Mouse (Mus musculus): ENCODE measurements around the gene Gm49361. TPM values are rescaled to one million over a fixed set of nuclear protein-coding genes. Genes with fewer than 3 reads are reported as not detected.
A peak's percentile ranks its signal among the peaks of the same experiment; 100 is the strongest.

The Gm49361 gene
- total and polyA plus RNA-seq, 3 experiments: not detected

- in situ Hi-C loops (cut with MboI; ENCODE audit: low pct_ligation_motif_present, low pct_unique_long_range_greater_than_20kb, low sequenced_read_pairs): no loop called here
- Histone ChIP-seq H3K4me2 (ENCODE audit: insufficient read depth, low read depth, poor library complexity, severe bottlenecking) (no peak overlapping the region), H3K4me3 (replicated peaks in 1 of 3; ENCODE audit: low read depth in 2 of 3, low read length in 2 of 3, poor library complexity in 1 of 3) (no peak overlapping the region), H3K9ac (ENCODE audit: insufficient read depth, low read depth) (no peak overlapping the region), H3K27me3 (replicated peaks) (peaks cover 2% of the 10 kb centered on the region), H3K27ac (ENCODE audit: insufficient read depth, low read depth) (no peak overlapping the region), H3K9me3 (replicated peaks; ENCODE audit: low read length) (no peaks in the 10 kb centered on the region), H3K36me3 (replicated peaks in 1 of 2; ENCODE audit: control insufficient read depth in 1 of 2, insufficient read depth in 1 of 2, low read length in 1 of 2) (no peaks in the 10 kb centered on the region), H3K4me1 (ENCODE audit: control insufficient read depth in 1 of 2, insufficient read depth in 2 of 2) (no peaks in the 10 kb centered on the region), H3K79me2 (replicated peaks; ENCODE audit: control insufficient read depth, extremely low read depth, insufficient read depth, poor library complexity, severe bottlenecking) (no peaks in the 10 kb centered on the region)
- TF ChIP-seq BHLHE40 (IDR thresholded peaks at IDR 0.05; ENCODE audit: low read depth, low read length) (no peak), MAFK (IDR thresholded peaks at IDR 0.05; ENCODE audit: insufficient replicate concordance, low read length) (peak; percentile 85)
- no peak for DNase-seq (ENCODE audit: extremely low read depth)
- dilution Hi-C loops (cut with MboI; ENCODE audit: extremely low pct_ligation_motif_present, extremely low pct_unique_long_range_greater_than_20kb, low sequenced_read_pairs): no loop called here
These were observed 43.4 kb upstream of the Gm49361 start for GRCm38 (mm10) chr14:57789311-57789710.

DNA sequence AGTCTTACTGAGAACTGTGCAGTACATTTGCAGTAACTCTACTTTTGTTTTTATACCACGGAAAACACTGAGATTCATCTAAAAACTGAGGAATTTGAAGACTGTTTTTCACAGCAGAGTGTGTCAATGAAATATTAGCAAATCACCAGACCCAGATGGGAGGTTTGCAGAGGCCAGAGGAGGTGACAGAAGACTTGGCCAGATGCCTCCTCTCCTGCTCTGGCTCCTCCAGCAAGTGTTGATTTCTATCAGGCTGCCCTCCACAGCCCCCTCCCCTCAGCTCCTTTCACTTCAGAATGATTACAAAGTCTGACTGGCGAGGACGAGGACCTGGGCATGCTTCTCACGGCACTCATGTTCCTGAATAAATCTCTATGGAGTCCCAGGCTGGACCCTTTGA lies 41.5 kb upstream of the Gm49361 start:
- in situ Hi-C loops (cut with MboI; ENCODE audit: low pct_ligation_motif_present, low pct_unique_long_range_greater_than_20kb, low sequenced_read_pairs): no loop called here
- no peaks in the 10 kb centered on the region for H3K36me3 ChIP-seq (replicated peaks in 1 of 2; ENCODE audit: control insufficient read depth in 1 of 2, insufficient read depth in 1 of 2, low read length in 1 of 2)
- no peak overlapping the region for H3K27ac ChIP-seq (ENCODE audit: insufficient read depth, low read depth)
- dilution Hi-C loops (cut with MboI; ENCODE audit: extremely low pct_ligation_motif_present, extremely low pct_unique_long_range_greater_than_20kb, low sequenced_read_pairs): no loop called here
- no peak for TF ChIP-seq UBTF (IDR thresholded peaks at IDR 0.05; ENCODE audit: low read depth, low read length)
- TF ChIP-seq MAFK (IDR thresholded peaks at IDR 0.05; ENCODE audit: insufficient replicate concordance, low read length): no peak
- TF ChIP-seq MEF2A (IDR thresholded peaks at IDR 0.05; ENCODE audit: borderline replicate concordance, low read depth, low read length): no peak
- TF ChIP-seq RCOR1 (conservative IDR thresholded peaks at IDR 0.05; ENCODE audit: low read depth, low read length): no peak
- TF ChIP-seq ZMIZ1 (IDR thresholded peaks at IDR 0.05; ENCODE audit: low read depth, low read length): no peak
- TF ChIP-seq USF2 (conservative IDR thresholded peaks at IDR 0.05; ENCODE audit: low read depth, low read length): no peak
- TF ChIP-seq NRF1 (IDR thresholded peaks at IDR 0.05; ENCODE audit: low read depth, low read length): no peak
- TF ChIP-seq RAD21 (IDR thresholded peaks at IDR 0.05; ENCODE audit: low read depth, low read length): no peak
- no peak overlapping the region for H3K9ac ChIP-seq (ENCODE audit: insufficient read depth, low read depth)
- no peaks in the 10 kb centered on the region for H3K79me2 ChIP-seq (replicated peaks; ENCODE audit: control insufficient read depth, extremely low read depth, insufficient read depth, poor library complexity, severe bottlenecking)
- no peaks in the 10 kb centered on the region for H3K4me1 ChIP-seq (ENCODE audit: control insufficient read depth in 1 of 2, insufficient read depth in 2 of 2)
- no peaks in the 10 kb centered on the region for H3K27me3 ChIP-seq (replicated peaks)
- DNase-seq (ENCODE audit: extremely low read depth): no peak
- H3K4me2 ChIP-seq (ENCODE audit: insufficient read depth, low read depth, poor library complexity, severe bottlenecking): no peak overlapping the region
- H3K9me3 ChIP-seq (replicated peaks; ENCODE audit: low read length): no peaks in the 10 kb centered on the region
- H3K4me3 ChIP-seq (replicated peaks in 1 of 3; ENCODE audit: low read depth in 2 of 3, low read length in 2 of 3, poor library complexity in 1 of 3): no peak overlapping the region

DNA sequence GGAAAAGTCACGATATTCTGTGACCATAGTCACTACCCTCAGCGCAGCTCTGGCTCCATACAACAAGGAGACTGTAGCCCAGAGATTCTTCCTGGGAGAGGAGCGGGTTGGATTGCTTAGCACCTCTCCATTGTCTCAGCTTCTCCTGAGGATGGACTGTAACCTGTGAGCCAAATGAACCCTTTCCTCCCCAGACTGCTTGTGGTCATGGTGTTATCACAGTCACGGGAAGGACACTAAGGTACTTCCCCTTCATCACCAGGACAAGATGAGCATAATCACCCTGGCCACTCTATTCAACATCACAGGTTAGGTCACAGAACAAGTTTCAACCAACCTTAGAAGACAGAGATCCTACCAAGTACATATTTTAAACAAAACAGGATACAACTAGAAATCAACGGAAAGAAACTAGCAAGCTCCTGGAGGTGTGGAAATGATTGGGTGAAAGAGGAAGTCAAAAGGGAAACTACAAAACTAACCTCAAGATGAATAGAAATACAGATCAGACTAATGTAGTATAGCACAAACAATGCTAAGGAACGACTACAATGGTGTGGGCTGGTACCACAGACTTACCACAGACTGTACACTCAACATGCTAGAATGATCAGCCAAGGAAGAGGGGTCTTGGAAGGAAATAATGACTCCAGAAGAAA lies 26.4 kb upstream of the Gm49361 start:
- in situ Hi-C loops (cut with MboI; ENCODE audit: low pct_ligation_motif_present, low pct_unique_long_range_greater_than_20kb, low sequenced_read_pairs) (no loop called here), dilution Hi-C loops (cut with MboI; ENCODE audit: extremely low pct_ligation_motif_present, extremely low pct_unique_long_range_greater_than_20kb, low sequenced_read_pairs) (no loop called here)
- Histone ChIP-seq H3K36me3 (replicated peaks in 1 of 2; ENCODE audit: control insufficient read depth in 1 of 2, insufficient read depth in 1 of 2, low read length in 1 of 2) (no peaks in the 10 kb centered on the region), H3K27ac (ENCODE audit: insufficient read depth, low read depth) (peak overlapping the region; percentile 52), H3K9me3 (replicated peaks; ENCODE audit: low read length) (no peaks in the 10 kb centered on the region), H3K79me2 (replicated peaks; ENCODE audit: control insufficient read depth, extremely low read depth, insufficient read depth, poor library complexity, severe bottlenecking) (no peaks in the 10 kb centered on the region), H3K27me3 (replicated peaks) (no peaks in the 10 kb centered on the region), H3K4me1 (ENCODE audit: control insufficient read depth in 1 of 2, insufficient read depth in 2 of 2) (peaks cover 13 to 39% of the 10 kb centered on the region in 2 experiments), H3K4me2 (ENCODE audit: insufficient read depth, low read depth, poor library complexity, severe bottlenecking) (peak overlapping the region; percentile 68), H3K4me3 (replicated peaks in 1 of 3; ENCODE audit: low read depth in 2 of 3, low read length in 2 of 3, poor library complexity in 1 of 3) (peak overlapping the region in 1 of 3 experiments; percentile 7), H3K9ac (ENCODE audit: insufficient read depth, low read depth) (0 out of 2 replicates have a peak overlapping the region, but pooled peaks have one; percentile 5)
- peak; percentile 82 for DNase-seq (ENCODE audit: extremely low read depth)
- TF ChIP-seq EP300 (IDR thresholded peaks at IDR 0.05; ENCODE audit: low read length) (peak; percentile 86), POLR2A (IDR thresholded peaks at IDR 0.05; ENCODE audit: low read depth, low read length) (peak; percentile 19; the same call in 1 of the 2 replicates), MYC (IDR thresholded peaks at IDR 0.05; ENCODE audit: low read depth, low read length) (no peak), ZNF384 (IDR thresholded peaks at IDR 0.05; ENCODE audit: low read depth, low read length) (no peak), POLR2AphosphoS2 (IDR thresholded peaks at IDR 0.05; ENCODE audit: low read depth, low read length) (no peak), TCF12 (IDR thresholded peaks at IDR 0.05; ENCODE audit: low read depth, low read length) (0 out of 2 replicates have a peak, but pooled peaks have one; percentile 16), SIN3A (IDR thresholded peaks at IDR 0.05; ENCODE audit: low read length) (0 out of 2 replicates have a peak, but pooled peaks have one; percentile 36), CTCF (conservative IDR thresholded peaks at IDR 0.05 in 1 of 2, IDR thresholded peaks at IDR 0.05 in 1 of 2; ENCODE audit: low read depth in 2 of 2, low read length in 2 of 2) (no peak), MAX (IDR thresholded peaks at IDR 0.05; ENCODE audit: low read length) (peak; percentile 47; the same call in 1 of the 2 replicates), BHLHE40 (IDR thresholded peaks at IDR 0.05; ENCODE audit: low read depth, low read length) (peak; percentile 88), IRF4 (IDR thresholded peaks at IDR 0.05; ENCODE audit: low read depth, low read length) (peak; percentile 81), UBTF (IDR thresholded peaks at IDR 0.05; ENCODE audit: low read depth, low read length) (no peak), JUN (IDR thresholded peaks at IDR 0.05; ENCODE audit: insufficient read depth, low read depth, low read length) (0 out of 2 replicates have a peak, but pooled peaks have one; percentile 11), ZMIZ1 (IDR thresholded peaks at IDR 0.05; ENCODE audit: low read depth, low read length) (0 out of 2 replicates have a peak, but pooled peaks have one; percentile 55), HCFC1 (IDR thresholded peaks at IDR 0.05; ENCODE audit: low read depth, low read length) (no peak), TBP (conservative IDR thresholded peaks at IDR 0.05; ENCODE audit: low read depth, low read length) (peak; percentile 64; the same call in 1 of the 2 replicates), ETS1 (conservative IDR thresholded peaks at IDR 0.05; ENCODE audit: low read depth, low read length) (peak; percentile 32), MEF2A (IDR thresholded peaks at IDR 0.05; ENCODE audit: borderline replicate concordance, low read depth, low read length) (peak; percentile 36; the same call in 1 of the 2 replicates), MAFK (IDR thresholded peaks at IDR 0.05; ENCODE audit: insufficient replicate concordance, low read length) (0 out of 2 replicates have a peak, but pooled peaks have one; percentile 27)
